In genomic region chr7:35594311-35594710, GRCm38 (mm10) we compare ENCODE assay signal across 19 mouse cellular contexts. TPM values are rescaled to one million over a fixed set of nuclear protein-coding genes. Genes with fewer than 3 reads are reported as not detected.
DNase-seq lines count a peak whose midpoint lies in the region.
"Had no signal": no experiment of that assay in that cellular context is flagged by ENCODE, and none has a peak within 500 bp of the region (broad histone marks: within the 10 kb centered on the region; RNA-seq: fewer than 3 reads in every experiment).

No protein-coding gene starts in this region.

- peak; percentile 40 for DNase-seq in ES-CJ7 (ENCODE audit: low read depth, low spot score)
- DNase-seq in R1 (ENCODE audit: low read depth, low spot score), result peak; percentile 81
- peak; percentile 59 for DNase-seq in ZHBTc4 (ENCODE audit: low read depth, low spot score)
- DNase-seq in layer of hippocampus, postnatal 14 days (ENCODE audit: low spot score in 2 of 2), result no peak
- no peak for DNase-seq in kidney, postnatal 36 days
- DNase-seq in layer of hippocampus, adult 9-11 months, result no peak
- DNase-seq: adrenal gland, adult 2 months; adrenal gland, adult 8-10 months; adrenal gland, postnatal 10 days; adrenal gland, postnatal 14 days; adrenal gland, postnatal 25 days; adrenal gland, postnatal 36 days; B cell, adult 2 months; cerebellum, adult 11 months; cerebellum, adult 11-12 months; cerebellum, adult 18-20 months; cerebellum, adult 2 months; cerebellum, adult 8-10 months; cerebellum, adult 9-10 months had no signal

RNA-seq across cellular contexts. Expression of gene Ankrd27, which starts 8.3 kb away (rescaled TPM):
- 10 to 100 TPM; 42.8 to 46.7 TPM for total RNA-seq in layer of hippocampus, postnatal 14 days (2021)

RNA-seq across cellular contexts. Expression of gene Rgs9bp, which starts 8.9 kb away (rescaled TPM):
- under 1 TPM; 0.51 to 0.52 TPM for total RNA-seq in layer of hippocampus, postnatal 14 days (2021)

RNA-seq across cellular contexts. Expression of gene Nudt19, which starts 38.2 kb away (rescaled TPM):
- total RNA-seq in layer of hippocampus, postnatal 14 days (2021), result 10 to 100 TPM; 72.3 to 72.4 TPM

RNA-seq across cellular contexts. Expression of gene Pdcd5, which starts 53.0 kb away (rescaled TPM):
- total RNA-seq in layer of hippocampus, postnatal 14 days (2021), result 10 to 100 TPM; 83.5 to 87.2 TPM

RNA-seq across cellular contexts. Expression of gene Tdrd12, which starts 56.8 kb away (rescaled TPM):
- 1 to 10 TPM in 1 of 2 experiments, under 1 TPM in 1; 0.46 to 1.3 TPM for total RNA-seq in layer of hippocampus, postnatal 14 days (2021)
- total RNA-seq: adrenal gland, postnatal 14 days had no signal

Comparison
In these comparisons a context has a peak if more than half of its experiments do, and no peak if none do; other contexts are left out.
1. DNase-seq: peak in ES-CJ7 (single experiment), R1 (single experiment) and ZHBTc4 (single experiment); none in layer of hippocampus, postnatal 14 days (0 of 2), kidney, postnatal 36 days (0 of 2) and layer of hippocampus, adult 9-11 months (single experiment).